Mouse (Mus musculus): ENCODE measurements around the gene Inka1. TPM values are rescaled to one million over a fixed set of nuclear protein-coding genes. Genes with fewer than 3 reads are reported as not detected.

Gene Inka1
- polyA plus RNA-seq, 1 experiment from 2014 or later: 24.6 TPM

GRCm38 (mm10) chr9:107982681-107983346 lies 2.9 kb downstream of the Inka1 start, which contains the start of gene Gm20661:
Gm20661 (plus strand) TSS chr9:107983058.
- Histone ChIP-seq H3K27ac (replicated peaks) (peak within 1 kb of the TSS; percentile 65), H3K4me2 (replicated peaks) (peak within 1 kb of the TSS; percentile 90), H3K4me3 (0 out of 2 replicates have a peak within 1 kb of the TSS, but pooled peaks have one; percentile 9), H3K36me3 (no peaks in the 10 kb centered on the region), H3K4me1 (peaks cover 37% of the 10 kb centered on the region), H3K27me3 (peaks cover 34% of the 10 kb centered on the region), H3K9me3 (no peaks in the 10 kb centered on the region), H3K9ac (replicated peaks) (peak within 1 kb of the TSS; percentile 20; the same call in 1 of the 2 replicates)
- no peak for ATAC-seq (ENCODE audit: low FRiP score, low read depth)
- 66% methylated on average over 14 of the region's 14 CpGs for WGBS

GRCm38 (mm10) chr9:107981684-107982605 lies 3.7 kb downstream of the Inka1 start:
- Histone ChIP-seq H3K36me3 (no peaks in the 10 kb centered on the region), H3K27me3 (peaks cover 34% of the 10 kb centered on the region), H3K4me2 (replicated peaks) (peak overlapping the region; percentile 5; the same call in 1 of the 2 replicates), H3K27ac (replicated peaks) (peak overlapping the region; percentile 58), H3K9ac (replicated peaks) (0 out of 2 replicates have a peak overlapping the region, but pooled peaks have one; percentile 8), H3K4me1 (peaks cover 37% of the 10 kb centered on the region), H3K4me3 (no peak overlapping the region), H3K9me3 (no peaks in the 10 kb centered on the region)
- ATAC-seq (ENCODE audit: low FRiP score, low read depth): no peak
- 57% methylated on average over 7 of the region's 7 CpGs for WGBS

GRCm38 (mm10) chr9:107978815-107979214 lies 6.9 kb downstream of the Inka1 start:
- 92% methylated on average over 12 of the region's 12 CpGs for WGBS
- no peak for ATAC-seq (ENCODE audit: low FRiP score, low read depth)
- Histone ChIP-seq H3K4me2 (replicated peaks) (no peak overlapping the region), H3K9ac (replicated peaks) (no peak overlapping the region), H3K27ac (replicated peaks) (no peak overlapping the region), H3K9me3 (no peaks in the 10 kb centered on the region), H3K4me3 (no peak overlapping the region), H3K4me1 (peaks cover 20% of the 10 kb centered on the region), H3K27me3 (peaks cover 13% of the 10 kb centered on the region), H3K36me3 (no peaks in the 10 kb centered on the region)

- no peaks in the 10 kb centered on the region for H3K9me3 ChIP-seq
- H3K27me3 ChIP-seq: no peaks in the 10 kb centered on the region
- no peaks in the 10 kb centered on the region for H3K4me1 ChIP-seq
- no peak within 1 kb of the TSS for H3K4me3 ChIP-seq
- no peak within 1 kb of the TSS for H3K27ac ChIP-seq (replicated peaks)
- ATAC-seq (ENCODE audit: low FRiP score, low read depth): no peak
- no peak within 1 kb of the TSS for H3K4me2 ChIP-seq (replicated peaks)
- peaks cover 20% of the 10 kb centered on the region for H3K36me3 ChIP-seq
- 73% methylated on average over 12 of the region's 12 CpGs for WGBS
- H3K9ac ChIP-seq (replicated peaks): no peak within 1 kb of the TSS
Measured at GRCm38 (mm10) chr9:107975399-107976386, 10.0 kb downstream of the Inka1 start, which contains the start of gene Uba7. Uba7 (plus strand) TSS chr9:107975505.

- no peak for ATAC-seq (ENCODE audit: low FRiP score, low read depth)
- Histone ChIP-seq H3K27me3 (no peaks in the 10 kb centered on the region), H3K27ac (replicated peaks) (no peak overlapping the region), H3K4me1 (no peaks in the 10 kb centered on the region), H3K36me3 (peaks cover 31% of the 10 kb centered on the region), H3K4me2 (replicated peaks) (no peak overlapping the region), H3K4me3 (no peak overlapping the region), H3K9ac (replicated peaks) (no peak overlapping the region), H3K9me3 (no peaks in the 10 kb centered on the region)
- 80% methylated on average over 10 of the region's 10 CpGs for WGBS
Measured at GRCm38 (mm10) chr9:107974491-107975171, 11.0 kb downstream of the Inka1 start.

GRCm38 (mm10) chr9:107971690-107972541 lies 13.8 kb downstream of the Inka1 start:
- WGBS: 87% methylated on average over 8 of the region's 8 CpGs
- Histone ChIP-seq H3K9ac (replicated peaks) (no peak overlapping the region), H3K36me3 (peaks cover 41% of the 10 kb centered on the region), H3K4me1 (no peaks in the 10 kb centered on the region), H3K27ac (replicated peaks) (no peak overlapping the region), H3K4me3 (no peak overlapping the region), H3K9me3 (no peaks in the 10 kb centered on the region), H3K4me2 (replicated peaks) (no peak overlapping the region), H3K27me3 (no peaks in the 10 kb centered on the region)
- no peak for ATAC-seq (ENCODE audit: low FRiP score, low read depth)

- H3K9me3 ChIP-seq: no peaks in the 10 kb centered on the region
- H3K27ac ChIP-seq (replicated peaks): no peak overlapping the region
- no peaks in the 10 kb centered on the region for H3K27me3 ChIP-seq
- ATAC-seq (ENCODE audit: low FRiP score, low read depth): no peak
- H3K4me1 ChIP-seq: no peaks in the 10 kb centered on the region
- H3K4me2 ChIP-seq (replicated peaks): no peak overlapping the region
- H3K9ac ChIP-seq (replicated peaks): no peak overlapping the region
- WGBS: 92% methylated on average over 5 of the region's 5 CpGs
- H3K36me3 ChIP-seq: peaks cover 54% of the 10 kb centered on the region
- no peak overlapping the region for H3K4me3 ChIP-seq
Measured at GRCm38 (mm10) chr9:107970311-107970710, 15.4 kb downstream of the Inka1 start.

- Histone ChIP-seq H3K4me2 (replicated peaks) (no peak overlapping the region), H3K27ac (replicated peaks) (no peak overlapping the region), H3K4me1 (no peaks in the 10 kb centered on the region), H3K4me3 (no peak overlapping the region), H3K27me3 (no peaks in the 10 kb centered on the region), H3K9ac (replicated peaks) (no peak overlapping the region), H3K9me3 (no peaks in the 10 kb centered on the region), H3K36me3 (peaks cover 54% of the 10 kb centered on the region)
- 92% methylated on average over 7 of the region's 7 CpGs for WGBS
- no peak for ATAC-seq (ENCODE audit: low FRiP score, low read depth)
Measured at GRCm38 (mm10) chr9:107968531-107968930, 17.1 kb downstream of the Inka1 start.

- no peak for ATAC-seq (ENCODE audit: low FRiP score, low read depth)
- H3K9me3 ChIP-seq: no peaks in the 10 kb centered on the region
- no peaks in the 10 kb centered on the region for H3K4me1 ChIP-seq
- peaks cover 51% of the 10 kb centered on the region for H3K36me3 ChIP-seq
- 88% methylated on average over 6 of the region's 6 CpGs for WGBS
- H3K27ac ChIP-seq (replicated peaks): no peak overlapping the region
- H3K4me2 ChIP-seq (replicated peaks): no peak overlapping the region
- H3K9ac ChIP-seq (replicated peaks): no peak overlapping the region
- no peak overlapping the region for H3K4me3 ChIP-seq
- no peaks in the 10 kb centered on the region for H3K27me3 ChIP-seq
Measured at GRCm38 (mm10) chr9:107967437-107967836, 18.2 kb downstream of the Inka1 start.

GRCm38 (mm10) chr9:107966676-107967075 lies 19.0 kb downstream of the Inka1 start:
- H3K27me3 ChIP-seq: no peaks in the 10 kb centered on the region
- H3K9me3 ChIP-seq: no peaks in the 10 kb centered on the region
- no peak for ATAC-seq (ENCODE audit: low FRiP score, low read depth)
- peaks cover 46% of the 10 kb centered on the region for H3K36me3 ChIP-seq
- no peak overlapping the region for H3K4me3 ChIP-seq
- no peak overlapping the region for H3K9ac ChIP-seq (replicated peaks)
- H3K4me1 ChIP-seq: peaks cover under 1% of the 10 kb centered on the region; the same call in 1 of the 2 replicates
- WGBS: 94% methylated on average over 10 of the region's 10 CpGs
- H3K4me2 ChIP-seq (replicated peaks): no peak overlapping the region
- no peak overlapping the region for H3K27ac ChIP-seq (replicated peaks)
